Mouse (Mus musculus): ENCODE measurements around the gene Gde1. TPM values are rescaled to one million over a fixed set of nuclear protein-coding genes. Genes with fewer than 3 reads are reported as not detected.

Gde1 gene
- total and polyA plus RNA-seq, 3 experiments: 19.8 to 51.1 (median 42.0) TPM

- peaks cover 80% of the 10 kb centered on the region for H3K36me3 ChIP-seq (replicated peaks)
- H3K4me3 ChIP-seq (ENCODE audit: low read depth, low read length): no peak overlapping the region
- ATAC-seq (ENCODE audit: extremely low read depth, insufficient number of reproducible peaks, low FRiP score, poor library complexity, severe bottlenecking) (no peak), DNase-seq (ENCODE audit: low spot score) (no peak)
- H3K9me3 ChIP-seq (replicated peaks): no peaks in the 10 kb centered on the region
- no peaks in the 10 kb centered on the region for H3K27me3 ChIP-seq (ENCODE audit: insufficient read depth, low read length)
- no peak for TF ChIP-seq GATA2 (IDR thresholded peaks at IDR 0.05; ENCODE audit: borderline replicate concordance, low read depth, low read length)
- TF ChIP-seq TAL1 (conservative IDR thresholded peaks at IDR 0.05; ENCODE audit: low read depth, low read length): no peak
- TF ChIP-seq POLR2AphosphoS5 (IDR thresholded peaks at IDR 0.05; ENCODE audit: insufficient replicate concordance, low read depth, low read length): no peak
- TF ChIP-seq CTCF (IDR thresholded peaks at IDR 0.05; ENCODE audit: low read depth, low read length): no peak
- TF ChIP-seq GATA1 (IDR thresholded peaks at IDR 0.05; ENCODE audit: borderline replicate concordance, low read length): no peak
- H3K4me1 ChIP-seq (ENCODE audit: insufficient read depth, low read depth, low read length): no peaks in the 10 kb centered on the region
Observed at GRCm38 (mm10) chr7:118725459-118725858, 19.9 kb upstream of the Gde1 start.

- no peak overlapping the region for H3K4me3 ChIP-seq (ENCODE audit: low read depth, low read length)
- no peak for DNase-seq (ENCODE audit: low spot score)
- H3K36me3 ChIP-seq (replicated peaks): peaks cover 75% of the 10 kb centered on the region
- no peaks in the 10 kb centered on the region for H3K9me3 ChIP-seq (replicated peaks)
- ATAC-seq (ENCODE audit: extremely low read depth, insufficient number of reproducible peaks, low FRiP score, poor library complexity, severe bottlenecking): no peak
- no peaks in the 10 kb centered on the region for H3K27me3 ChIP-seq (ENCODE audit: insufficient read depth, low read length)
- no peaks in the 10 kb centered on the region for H3K4me1 ChIP-seq (ENCODE audit: insufficient read depth, low read depth, low read length)
- TF ChIP-seq GATA1 (IDR thresholded peaks at IDR 0.05; ENCODE audit: borderline replicate concordance, low read length): no peak
- no peak for TF ChIP-seq CTCF (IDR thresholded peaks at IDR 0.05; ENCODE audit: low read depth, low read length)
- no peak for TF ChIP-seq POLR2AphosphoS5 (IDR thresholded peaks at IDR 0.05; ENCODE audit: insufficient replicate concordance, low read depth, low read length)
- TF ChIP-seq GATA2 (IDR thresholded peaks at IDR 0.05; ENCODE audit: borderline replicate concordance, low read depth, low read length): no peak
- no peak for TF ChIP-seq TAL1 (conservative IDR thresholded peaks at IDR 0.05; ENCODE audit: low read depth, low read length)
Observed at GRCm38 (mm10) chr7:118723927-118724326, 18.3 kb upstream of the Gde1 start.

- no peaks in the 10 kb centered on the region for H3K27me3 ChIP-seq (ENCODE audit: insufficient read depth, low read length)
- H3K9me3 ChIP-seq (replicated peaks): no peaks in the 10 kb centered on the region
- DNase-seq (ENCODE audit: low spot score): no peak
- no peak for ATAC-seq (ENCODE audit: extremely low read depth, insufficient number of reproducible peaks, low FRiP score, poor library complexity, severe bottlenecking)
- no peak overlapping the region for H3K4me3 ChIP-seq (ENCODE audit: low read depth, low read length)
- H3K4me1 ChIP-seq (ENCODE audit: insufficient read depth, low read depth, low read length): peaks cover 12% of the 10 kb centered on the region
- no peak for TF ChIP-seq CTCF (IDR thresholded peaks at IDR 0.05; ENCODE audit: low read depth, low read length)
- peaks cover 63% of the 10 kb centered on the region for H3K36me3 ChIP-seq (replicated peaks)
Observed at GRCm38 (mm10) chr7:118718066-118718465, 12.5 kb upstream of the Gde1 start.

GRCm38 (mm10) chr7:118714873-118715272, 9.3 kb upstream of the Gde1 start:
- H3K27me3 ChIP-seq (ENCODE audit: insufficient read depth, low read length): no peaks in the 10 kb centered on the region
- H3K4me3 ChIP-seq (ENCODE audit: low read depth, low read length): no peak overlapping the region
- TF ChIP-seq CTCF (IDR thresholded peaks at IDR 0.05; ENCODE audit: low read depth, low read length) (no peak), GATA2 (IDR thresholded peaks at IDR 0.05; ENCODE audit: borderline replicate concordance, low read depth, low read length) (no peak), POLR2AphosphoS5 (IDR thresholded peaks at IDR 0.05; ENCODE audit: insufficient replicate concordance, low read depth, low read length) (no peak), TAL1 (conservative IDR thresholded peaks at IDR 0.05; ENCODE audit: low read depth, low read length) (no peak), GATA1 (IDR thresholded peaks at IDR 0.05; ENCODE audit: borderline replicate concordance, low read length) (no peak)
- H3K4me1 ChIP-seq (ENCODE audit: insufficient read depth, low read depth, low read length): peaks cover 18% of the 10 kb centered on the region
- ATAC-seq (ENCODE audit: extremely low read depth, insufficient number of reproducible peaks, low FRiP score, poor library complexity, severe bottlenecking): no peak
- H3K36me3 ChIP-seq (replicated peaks): peaks cover 39% of the 10 kb centered on the region
- H3K9me3 ChIP-seq (replicated peaks): no peaks in the 10 kb centered on the region
- no peak for DNase-seq (ENCODE audit: low spot score)

GRCm38 (mm10) chr7:118712228-118713173, 6.9 kb upstream of the Gde1 start, which contains the start of gene Ccp110:
Gene Ccp110 (plus strand): TSS chr7:118712552.
- peaks cover 24% of the 10 kb centered on the region for H3K36me3 ChIP-seq (replicated peaks)
- TF ChIP-seq POLR2AphosphoS5 (IDR thresholded peaks at IDR 0.05; ENCODE audit: insufficient replicate concordance, low read depth, low read length): no peak

GRCm38 (mm10) chr7:118710776-118711175, 5.2 kb upstream of the Gde1 start:
- Histone ChIP-seq H3K9me3 (replicated peaks) (no peaks in the 10 kb centered on the region), H3K4me3 (ENCODE audit: low read depth, low read length) (no peak overlapping the region), H3K36me3 (replicated peaks) (peaks cover 16% of the 10 kb centered on the region), H3K4me1 (ENCODE audit: insufficient read depth, low read depth, low read length) (peaks cover 31% of the 10 kb centered on the region), H3K27me3 (ENCODE audit: insufficient read depth, low read length) (no peaks in the 10 kb centered on the region)
- ATAC-seq (ENCODE audit: extremely low read depth, insufficient number of reproducible peaks, low FRiP score, poor library complexity, severe bottlenecking): no peak
- TF ChIP-seq CTCF (IDR thresholded peaks at IDR 0.05; ENCODE audit: low read depth, low read length) (no peak), GATA2 (IDR thresholded peaks at IDR 0.05; ENCODE audit: borderline replicate concordance, low read depth, low read length) (no peak), TAL1 (conservative IDR thresholded peaks at IDR 0.05; ENCODE audit: low read depth, low read length) (no peak), POLR2AphosphoS5 (IDR thresholded peaks at IDR 0.05; ENCODE audit: insufficient replicate concordance, low read depth, low read length) (no peak), GATA1 (IDR thresholded peaks at IDR 0.05; ENCODE audit: borderline replicate concordance, low read length) (no peak)
- DNase-seq (ENCODE audit: low spot score): no peak

More at GRCm38 (mm10) chr7:118712228-118713173, 6.9 kb upstream of the Gde1 start, which contains the start of gene Ccp110:
- peak; percentile 85 for DNase-seq (ENCODE audit: low spot score)
- no peaks in the 10 kb centered on the region for H3K9me3 ChIP-seq (replicated peaks)
- peaks cover 18% of the 10 kb centered on the region for H3K4me1 ChIP-seq (ENCODE audit: insufficient read depth, low read depth, low read length)
- no peaks in the 10 kb centered on the region for H3K27me3 ChIP-seq (ENCODE audit: insufficient read depth, low read length)
- ATAC-seq (ENCODE audit: extremely low read depth, insufficient number of reproducible peaks, low FRiP score, poor library complexity, severe bottlenecking): peak; percentile 99
- H3K4me3 ChIP-seq (ENCODE audit: low read depth, low read length): peak within 1 kb of the TSS; percentile 75
